Mouse (Mus musculus) heart, adult 2 months (tissue): ENCODE results near the gene Omt2b.

Experiments used
- CTCF ChIP-seq: fragments of 200-600 bp; IDR thresholded peaks from 2 replicates; pipeline ENCODE4 v1.8.1; 2022; ENCODE audit warnings: antibody characterized with exemption, mild to moderate bottlenecking, moderate library complexity
- POLR2A ChIP-seq: fragments of 200-500 bp; IDR thresholded peaks from 2 replicates; pipeline ENCODE4 v1.6.1; 2011; ENCODE audit warnings: mild to moderate bottlenecking, low read depth, low read length, control low read depth; ENCODE audit not compliant: insufficient read depth

GRCm38 (mm10) chr9:78369349-78369748 lies 42.0 kb downstream of the Omt2b start:
- TF ChIP-seq POLR2A (no peak), CTCF (no peak)
